Mouse (Mus musculus) MEL (cell line): Measurements from ENCODE around the gene Tdrd12. TPM values are rescaled to one million over a fixed set of nuclear protein-coding genes. Genes with fewer than 3 reads are reported as not detected.

Source experiments
- DNase-seq: peaks from one replicate; pipeline ENCODE4 v3.0.0; 2011; ENCODE audit warnings: low read depth, low spot score
- H3K27ac ChIP-seq: 2 replicates; pipeline ENCODE4 v1.5.1; 2012; ENCODE audit warnings: low read depth, mild to moderate bottlenecking, control low read depth, low read length, moderate library complexity; ENCODE audit not compliant: control insufficient read depth
- H3K27me3 ChIP-seq, 2 experiments: fragments of 150-350 bp in 1 of 2; sonication (generic) in 1 of 2; 2 replicates each; pipeline ENCODE4 v1.6.1; 2012; ENCODE audit warnings: low read length in 2 of 2, mild to moderate bottlenecking in 2 of 2, improper control_type of control experiment in 1 of 2, moderate library complexity in 1 of 2; ENCODE audit not compliant: insufficient read depth in 2 of 2, control insufficient read depth in 1 of 2
- H3K36me3 ChIP-seq, 2 experiments: 2 replicates each; pipeline ENCODE4 v1.6.1; 2012 to 2014; ENCODE audit warnings: low read length in 2 of 2, improper control_type of control experiment in 1 of 2, inconsistent platforms in 1 of 2, mild to moderate bottlenecking in 1 of 2; ENCODE audit not compliant: insufficient read depth in 2 of 2, control insufficient read depth in 1 of 2
- H3K4me1 ChIP-seq, 2 experiments: fragments of 150-350 bp in 1 of 2; sonication (generic) in 1 of 2; 2 replicates each; pipeline ENCODE4 v1.6.1; 2012; ENCODE audit warnings: low read length in 2 of 2, improper control_type of control experiment in 1 of 2, mild to moderate bottlenecking in 1 of 2; ENCODE audit not compliant: insufficient read depth in 2 of 2, control insufficient read depth in 1 of 2
- H3K4me3 ChIP-seq, 2 experiments: fragments of 150-350 bp in 1 of 2; sonication (generic) in 1 of 2; 2 replicates each; pipeline ENCODE4 v1.5.1; 2012; ENCODE audit warnings: low read depth in 2 of 2, low read length in 2 of 2, mild to moderate bottlenecking in 2 of 2, moderate library complexity in 2 of 2, control low read depth in 1 of 2, improper control_type of control experiment in 1 of 2; ENCODE audit not compliant: control insufficient read depth in 1 of 2, insufficient read depth in 1 of 2
- H3K79me2 ChIP-seq: 2 replicates; pipeline ENCODE4 v1.6.1; 2012; ENCODE audit warnings: mild to moderate bottlenecking, low read length, moderate library complexity; ENCODE audit not compliant: control insufficient read depth, poor library complexity, insufficient read depth
- H3K9ac ChIP-seq: 2 replicates; pipeline ENCODE4 v1.6.1; 2012; ENCODE audit warnings: low read depth, mild to moderate bottlenecking, control low read depth, low read length, moderate library complexity; ENCODE audit not compliant: control insufficient read depth, poor library complexity, severe bottlenecking
- H3K9me3 ChIP-seq: fragments of 150-350 bp; sonication (generic); replicated peaks from 2 replicates; pipeline ENCODE4 v1.6.1; 2012; ENCODE audit warnings: mild to moderate bottlenecking, low read length, improper control_type of control experiment, moderate library complexity; ENCODE audit not compliant: insufficient read depth
- BHLHE40 ChIP-seq: IDR thresholded peaks from 2 replicates; pipeline ENCODE4 v1.6.1; 2012; ENCODE audit warnings: low read depth, mild to moderate bottlenecking, inconsistent platforms, low read length, improper control_type of control experiment, borderline replicate concordance
- CTCF ChIP-seq, 3 experiments: IDR thresholded peaks in 2 of 3; conservative IDR thresholded peaks in 1 of 3; 2 replicates each; pipeline ENCODE4 v1.5.1; 2011 to 2012; ENCODE audit warnings: low read length in 3 of 3, low read depth in 2 of 3, mild to moderate bottlenecking in 2 of 3, improper control_type of control experiment in 1 of 3, inconsistent platforms in 1 of 3, mixed read lengths in 1 of 3, moderate library complexity in 1 of 3; ENCODE audit not compliant: control insufficient read depth in 1 of 3, insufficient read depth in 1 of 3, poor library complexity in 1 of 3, severe bottlenecking in 1 of 3
- ETS1 ChIP-seq: IDR thresholded peaks from 2 replicates; pipeline ENCODE4 v1.6.1; 2012; ENCODE audit warnings: low read depth, mild to moderate bottlenecking, inconsistent platforms, low read length, improper control_type of control experiment, moderate library complexity
- HCFC1 ChIP-seq: IDR thresholded peaks from 2 replicates; pipeline ENCODE4 v1.6.1; 2012; ENCODE audit warnings: low read depth, mild to moderate bottlenecking, inconsistent platforms, low read length, improper control_type of control experiment, moderate library complexity
- KAT2A ChIP-seq: conservative IDR thresholded peaks from 2 replicates; pipeline ENCODE4 v1.6.1; 2012; ENCODE audit warnings: low read depth, low read length, improper control_type of control experiment, inconsistent platforms
- MAX ChIP-seq: IDR thresholded peaks from 2 replicates; pipeline ENCODE4 v1.6.1; 2011; ENCODE audit warnings: low read length, improper control_type of control experiment
- MAZ ChIP-seq: IDR thresholded peaks from 2 replicates; pipeline ENCODE4 v1.6.1; 2012; ENCODE audit warnings: low read depth, mild to moderate bottlenecking, inconsistent platforms, low read length, improper control_type of control experiment
- MYC ChIP-seq: IDR thresholded peaks from 2 replicates; pipeline ENCODE4 v1.6.1; 2011; ENCODE audit warnings: low read depth, mild to moderate bottlenecking, low read length, improper control_type of control experiment, moderate library complexity
- NELFE ChIP-seq: IDR thresholded peaks from 2 replicates; pipeline ENCODE4 v1.6.1; 2011; ENCODE audit warnings: low read depth, low read length, improper control_type of control experiment
- POLR2A ChIP-seq, 2 experiments: IDR thresholded peaks; 2 replicates each; pipeline ENCODE4 v1.6.1; 2011 to 2012; ENCODE audit warnings: low read length in 2 of 2, mild to moderate bottlenecking in 2 of 2, control low read depth in 1 of 2, improper control_type of control experiment in 1 of 2, low read depth in 1 of 2, moderate library complexity in 1 of 2; ENCODE audit not compliant: control insufficient read depth in 1 of 2, insufficient read depth in 1 of 2, poor library complexity in 1 of 2
- RAD21 ChIP-seq: IDR thresholded peaks from 2 replicates; pipeline ENCODE4 v1.6.1; 2011; ENCODE audit warnings: mild to moderate bottlenecking, low read depth, low read length, improper control_type of control experiment
- RCOR1 ChIP-seq: IDR thresholded peaks from 2 replicates; pipeline ENCODE4 v1.6.1; 2012; ENCODE audit warnings: low read depth, mild to moderate bottlenecking, inconsistent platforms, low read length, improper control_type of control experiment
- TAL1 ChIP-seq: IDR thresholded peaks from 2 replicates; pipeline ENCODE4 v1.6.1; 2012; ENCODE audit warnings: mild to moderate bottlenecking, inconsistent platforms, low read length, moderate library complexity, mixed read lengths
- TBP ChIP-seq: IDR thresholded peaks from 2 replicates; pipeline ENCODE4 v1.8.0; 2011; ENCODE audit warnings: low read depth, low read length, improper control_type of control experiment
- ZKSCAN1 ChIP-seq: IDR thresholded peaks from 2 replicates; pipeline ENCODE4 v1.6.1; 2012; ENCODE audit warnings: low read depth, mild to moderate bottlenecking, inconsistent platforms, low read length, improper control_type of control experiment, moderate library complexity
- ZNF384 ChIP-seq: IDR thresholded peaks from 2 replicates; pipeline ENCODE4 v1.6.1; 2012; ENCODE audit warnings: low read depth, mild to moderate bottlenecking, inconsistent platforms, low read length, improper control_type of control experiment
- polyA plus RNA-seq, 2 experiments: library from polyadenylated mRNA; stranded (reverse) in 1 of 2; unstranded in 1 of 2; fragments of >175 nt in 1 of 2; fragments of >200 nt in 1 of 2; gene quantifications; 2 replicates each; pipeline versions ENCODE4 v1.2.1 to v1.2.4; 2012; ENCODE audit warnings: low replicate concordance in 2 of 2, low read depth in 1 of 2; ENCODE audit not compliant: insufficient read length in 2 of 2, insufficient read depth in 1 of 2, missing spikeins in 1 of 2
- total RNA-seq: library from RNA; depleted of rRNA; stranded (reverse); fragments of 300-350 nt; gene quantifications from 2 replicates; pipeline ENCODE4 v1.2.3, GENCODE M21; 2012

Gene Tdrd12
- total and polyA plus RNA-seq, 3 experiments, result 0.25 to 0.50 TPM; not detected in 1

DNA sequence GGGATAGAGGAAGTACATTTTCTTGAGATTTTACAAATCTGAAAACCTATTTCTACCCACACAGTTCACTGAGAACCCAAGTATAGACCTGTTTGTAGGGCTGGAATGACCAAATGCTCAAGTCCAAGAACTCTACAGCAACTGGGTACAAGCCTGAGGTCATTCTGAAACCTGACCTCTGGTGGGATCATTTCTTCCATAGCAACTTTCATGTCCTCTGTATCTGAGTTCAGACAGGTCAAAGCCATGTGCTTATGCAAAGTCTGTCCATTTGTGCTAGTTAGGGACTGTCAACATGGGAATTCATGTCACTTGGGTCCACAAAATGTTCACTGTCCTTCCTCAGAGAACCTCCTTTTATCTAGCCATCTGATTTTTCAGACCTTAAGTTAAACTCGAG, 46.5 kb downstream of the Tdrd12 start:
- no peaks in the 10 kb centered on the region for H3K79me2 ChIP-seq
- TF ChIP-seq ETS1 (no peak), ZKSCAN1 (no peak), CTCF (IDR thresholded peaks at IDR 0.05 in 2 of 3, conservative IDR thresholded peaks at IDR 0.05 in 1 of 3; ENCODE audit: control insufficient read depth in 1 of 3, insufficient read depth in 1 of 3, low read depth in 2 of 3, low read length in 3 of 3, poor library complexity in 1 of 3, severe bottlenecking in 1 of 3) (no peak), KAT2A (no peak), RCOR1 (no peak), TBP (no peak)
- TF ChIP-seq, all 39 proteins: peak for 0
- Histone ChIP-seq H3K9ac (no peak overlapping the region), H3K4me1 (no peaks in the 10 kb centered on the region), H3K27me3 (peaks cover 0 to 6% of the 10 kb centered on the region in 2 experiments; a peak in 2 of 4 replicates), H3K4me3 (no peak overlapping the region), H3K9me3 (no peaks in the 10 kb centered on the region), H3K27ac (no peak overlapping the region), H3K36me3 (no peaks in the 10 kb centered on the region)
- no peak for DNase-seq

- TF ChIP-seq POLR2A (IDR thresholded peaks at IDR 0.05; ENCODE audit: control insufficient read depth in 1 of 2, insufficient read depth in 1 of 2, low read depth in 1 of 2, low read length in 2 of 2, poor library complexity in 1 of 2) (no peak), NELFE (no peak), ZNF384 (no peak), HCFC1 (no peak), MYC (no peak), RAD21 (no peak), TAL1 (no peak), ZKSCAN1 (no peak)
- H3K27ac ChIP-seq, result no peak overlapping the region
- no peaks in the 10 kb centered on the region for H3K9me3 ChIP-seq
- peaks cover 0 to 6% of the 10 kb centered on the region in 2 experiments; a peak in 2 of 4 replicates for H3K27me3 ChIP-seq
- no peak overlapping the region for H3K9ac ChIP-seq
- H3K4me3 ChIP-seq, result no peak overlapping the region
- no peak for DNase-seq
- H3K4me1 ChIP-seq, result no peaks in the 10 kb centered on the region
- no peaks in the 10 kb centered on the region for H3K36me3 ChIP-seq
- H3K79me2 ChIP-seq, result no peaks in the 10 kb centered on the region
Measured at GRCm38 (mm10) chr7:35490186-35490585, 47.4 kb downstream of the Tdrd12 start.

- peak; percentile 10 for DNase-seq
- H3K79me2 ChIP-seq, result no peaks in the 10 kb centered on the region
- H3K4me3 ChIP-seq, result no peak overlapping the region
- no peak for TF ChIP-seq MAZ
- 0 out of 2 replicates have a peak, but pooled peaks have one; percentile 32 for TF ChIP-seq MAX
- peak; percentile 95 for TF ChIP-seq BHLHE40
- TF ChIP-seq RAD21, result no peak
- TF ChIP-seq ETS1, result no peak
- TF ChIP-seq, all 39 proteins: peak for 2
- Histone ChIP-seq H3K4me1 (no peaks in the 10 kb centered on the region), H3K9ac (no peak overlapping the region), H3K9me3 (no peaks in the 10 kb centered on the region), H3K36me3 (no peaks in the 10 kb centered on the region), H3K27me3 (peaks cover 0 to 6% of the 10 kb centered on the region in 2 experiments; a peak in 2 of 4 replicates), H3K27ac (no peak overlapping the region)
Measured at GRCm38 (mm10) chr7:35486553-35486952, 51.0 kb downstream of the Tdrd12 start.
